Mouse (Mus musculus): ENCODE results near the gene Cc2d1a.

GRCm38 (mm10) chr8:84148531-84148850 lies 755 bp upstream of the Cc2d1a start:
- TF ChIP-seq POLR2A (IDR thresholded peaks at IDR 0.05; ENCODE audit: insufficient read depth, low read length) (no peak), CTCF (IDR thresholded peaks at IDR 0.05; ENCODE audit: low read depth, low read length) (no peak), EP300 (IDR thresholded peaks at IDR 0.05; ENCODE audit: insufficient read depth, low read depth, low read length) (peak; percentile 79; the same call in 1 of the 2 replicates)

Measured in ES-Bruce4 (cell line).